Mouse (Mus musculus) kidney, postnatal 0 days (tissue): ENCODE measurements around the gene Megf8. TPM values are rescaled to one million over a fixed set of nuclear protein-coding genes. Genes with fewer than 3 reads are reported as not detected.
A peak's percentile ranks its signal among the peaks of the same experiment; 100 is the strongest.

Experiments
- ATAC-seq: fragments of 200-750 bp; cut with Nextera tagmentation; replicated peaks from 2 replicates; pipeline ENCODE4 v1.8.0; 2017; ENCODE audit warnings: low read depth, moderate number of reproducible peaks, moderate TSS enrichment, moderate library complexity; ENCODE audit not compliant: low FRiP score
- DNase-seq: peaks from one replicate; pipeline ENCODE4 v3.0.0-alpha.2; 2016; ENCODE audit warnings: low spot score
- H3K27ac ChIP-seq: fragments of 300-500 bp; sonication (generic); 2 replicates; pipeline ENCODE4 v1.5.1; 2014; ENCODE audit warnings: mild to moderate bottlenecking
- H3K27me3 ChIP-seq: fragments of 300-500 bp; sonication (generic); 2 replicates; pipeline ENCODE4 v1.6.1; 2014; ENCODE audit warnings: low read length, mixed read lengths; ENCODE audit not compliant: insufficient read depth
- H3K36me3 ChIP-seq: fragments of 300-500 bp; sonication (generic); 2 replicates; pipeline ENCODE4 v1.6.1; 2014; ENCODE audit warnings: low read length, mixed read lengths; ENCODE audit not compliant: insufficient read depth
- H3K4me1 ChIP-seq: fragments of 300-500 bp; sonication (generic); replicated peaks from 2 replicates; pipeline ENCODE4 v1.6.1; 2014; ENCODE audit warnings: antibody characterized with exemption, low read length, mixed read lengths; ENCODE audit not compliant: insufficient read depth
- H3K4me2 ChIP-seq: fragments of 300-500 bp; sonication (generic); 2 replicates; pipeline ENCODE4 v1.6.1; 2014; ENCODE audit warnings: mild to moderate bottlenecking, low read length, moderate library complexity, mixed read lengths
- H3K4me3 ChIP-seq: fragments of 300-500 bp; sonication (generic); replicated peaks from 2 replicates; pipeline ENCODE4 v1.5.1; 2014; ENCODE audit warnings: low read depth, low read length
- H3K9ac ChIP-seq: fragments of 300-500 bp; sonication (generic); 2 replicates; pipeline ENCODE4 v1.6.1; 2014; ENCODE audit warnings: low read depth, low read length
- H3K9me3 ChIP-seq: fragments of 300-500 bp; sonication (generic); replicated peaks from 2 replicates; pipeline ENCODE4 v1.6.1; 2016; ENCODE audit warnings: low read length, inconsistent platforms, mixed read lengths
- CTCF ChIP-seq: IDR thresholded peaks from 2 replicates; pipeline ENCODE4 v1.5.1; 2016; ENCODE audit warnings: antibody characterized with exemption, low read depth, mild to moderate bottlenecking, moderate library complexity
- WGBS: fragments of 180-500 bp; shearing (Covaris S2); extraction: QIAGEN DNeasy Blood & Tissue Kit; methylation state at CpG from one replicate; pipeline ENCODE4 v1.1.7; 2014; 5-methylcytosine and 5-hydroxymethylcytosine counted together
- polyA plus RNA-seq: library from polyadenylated mRNA; unstranded; fragments of >200 nt; fragmentation: Nextera tagmentation; extraction: Ambion mirVana; gene quantifications from 2 replicates; pipeline ENCODE4 v1.2.1, GENCODE M21; 2015

The Megf8 gene
- polyA plus RNA-seq, 1 experiment from 2014 or later = 8.1 TPM

DNA sequence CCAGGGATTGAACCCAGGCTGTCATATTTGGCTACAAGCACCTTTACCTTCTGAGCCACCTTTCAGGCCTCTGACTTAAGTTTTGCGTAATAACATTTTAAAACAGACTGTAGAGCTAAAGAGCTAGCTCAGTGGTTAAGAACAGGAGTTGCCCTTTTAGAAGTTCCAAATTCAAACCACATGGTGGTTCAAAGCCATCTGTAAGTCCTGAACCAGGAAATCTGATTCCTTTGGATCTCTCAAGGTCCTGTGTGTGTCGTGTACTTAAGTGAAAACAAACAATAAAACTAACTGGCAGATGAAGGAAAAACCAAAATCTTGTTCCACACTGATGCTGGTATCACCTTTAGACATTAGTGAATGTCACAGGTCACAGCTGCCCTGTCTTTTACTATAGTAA, 84.6 kb downstream of the Megf8 start:
- DNase-seq (no peak), ATAC-seq (no peak)
- H3K4me3 ChIP-seq = no peak overlapping the region
- H3K27me3 ChIP-seq = no peaks in the 10 kb centered on the region
- H3K9me3 ChIP-seq = no peaks in the 10 kb centered on the region
- H3K4me1 ChIP-seq = 0 out of 2 replicates have a peak, but pooled peaks cover 2% of the 10 kb centered on the region
- TF ChIP-seq CTCF = no peak
- no peak overlapping the region for H3K27ac ChIP-seq
- H3K36me3 ChIP-seq = no peaks in the 10 kb centered on the region
- WGBS = 48% methylated on average over 2 of the region's 2 CpGs
- H3K4me2 ChIP-seq = no peak overlapping the region
- no peak overlapping the region for H3K9ac ChIP-seq

DNA sequence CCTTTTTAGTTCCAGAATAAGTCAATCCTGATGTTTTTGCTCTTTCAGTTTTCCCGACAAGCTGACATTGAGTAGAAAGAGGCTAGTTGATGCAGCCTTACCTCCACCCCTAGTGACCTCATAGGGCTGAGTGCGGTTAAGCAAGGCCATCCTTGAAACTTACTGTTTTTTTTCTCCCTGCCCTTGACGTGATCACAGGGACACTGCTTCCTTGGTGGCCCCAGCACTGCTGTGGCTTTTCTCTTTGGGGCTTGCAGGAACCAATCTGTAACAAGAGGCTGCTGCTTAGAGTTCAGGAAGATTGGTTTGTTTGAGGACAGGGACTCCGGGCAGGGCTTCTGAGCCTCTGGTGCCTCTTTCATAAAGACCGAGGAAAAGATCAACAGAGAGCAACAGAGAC, 85.0 kb downstream of the Megf8 start:
- no peaks in the 10 kb centered on the region for H3K36me3 ChIP-seq
- no peaks in the 10 kb centered on the region for H3K27me3 ChIP-seq
- H3K4me3 ChIP-seq = no peak overlapping the region
- 35% methylated on average over 5 of the region's 5 CpGs for WGBS
- H3K9ac ChIP-seq = no peak overlapping the region
- no peaks in the 10 kb centered on the region for H3K9me3 ChIP-seq
- H3K4me1 ChIP-seq = no peaks in the 10 kb centered on the region
- DNase-seq = no peak
- no peak overlapping the region for H3K4me2 ChIP-seq
- H3K27ac ChIP-seq = 0 out of 2 replicates have a peak overlapping the region, but pooled peaks have one; percentile 13
- no peak for ATAC-seq
- no peak for TF ChIP-seq CTCF

DNA sequence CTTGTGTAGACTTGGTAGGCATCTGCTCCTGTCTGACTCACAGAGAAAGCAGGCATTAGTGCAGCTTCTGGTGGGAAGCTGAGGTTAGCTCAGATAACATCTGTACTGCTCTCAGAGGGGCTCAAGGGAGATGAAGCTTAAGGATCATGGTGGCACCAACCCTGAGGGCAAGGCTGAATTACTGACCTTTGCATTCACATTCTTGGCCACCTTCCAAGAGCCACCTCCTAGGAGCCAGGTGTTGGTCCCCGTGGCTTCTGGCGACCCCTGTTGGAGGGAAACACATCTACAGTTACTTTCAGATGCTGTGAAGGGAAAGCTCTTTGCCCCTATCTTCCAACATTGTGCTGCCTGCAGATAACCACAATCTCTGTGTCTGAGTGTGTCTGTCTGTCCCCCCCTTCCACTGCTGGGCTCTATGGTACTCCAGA, 85.7 kb downstream of the Megf8 start:
- TF ChIP-seq CTCF = peak; percentile 81
- Histone ChIP-seq H3K4me1 (no peaks in the 10 kb centered on the region), H3K9me3 (no peaks in the 10 kb centered on the region), H3K27me3 (no peaks in the 10 kb centered on the region), H3K27ac (0 out of 2 replicates have a peak overlapping the region, but pooled peaks have one; percentile 13), H3K4me3 (no peak overlapping the region), H3K36me3 (no peaks in the 10 kb centered on the region), H3K4me2 (no peak overlapping the region), H3K9ac (no peak overlapping the region)
- peak; percentile 72 for ATAC-seq
- WGBS = 0% methylated on average over 2 of the region's 2 CpGs
- DNase-seq = peak; percentile 75

DNA sequence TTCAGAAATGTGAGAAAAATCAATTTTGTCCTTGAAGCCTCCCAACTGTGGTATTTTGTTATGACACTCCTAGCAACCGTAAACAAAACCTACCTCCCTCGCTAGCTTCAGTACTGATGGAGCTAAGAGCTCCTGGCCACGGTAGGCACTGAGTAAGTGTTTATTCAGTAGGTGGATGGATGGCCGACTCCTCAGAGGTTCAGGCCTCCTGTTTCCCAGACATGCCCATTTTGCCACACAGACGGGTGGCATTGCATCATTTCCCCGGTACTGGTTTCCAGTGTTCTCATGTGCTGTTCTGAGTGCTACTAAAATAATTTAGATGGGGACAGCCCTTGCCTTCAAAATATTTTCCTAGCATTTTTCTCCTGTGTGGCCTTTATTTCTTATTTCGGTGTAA, 89.5 kb downstream of the Megf8 start:
- no peaks in the 10 kb centered on the region for H3K27me3 ChIP-seq
- no peak overlapping the region for H3K4me2 ChIP-seq
- H3K27ac ChIP-seq = no peak overlapping the region
- H3K9ac ChIP-seq = no peak overlapping the region
- DNase-seq (no peak), ATAC-seq (no peak)
- 85% methylated on average over 7 of the region's 7 CpGs for WGBS
- H3K36me3 ChIP-seq = no peaks in the 10 kb centered on the region
- no peak for TF ChIP-seq CTCF
- H3K9me3 ChIP-seq = no peaks in the 10 kb centered on the region
- no peak overlapping the region for H3K4me3 ChIP-seq
- no peaks in the 10 kb centered on the region for H3K4me1 ChIP-seq

DNA sequence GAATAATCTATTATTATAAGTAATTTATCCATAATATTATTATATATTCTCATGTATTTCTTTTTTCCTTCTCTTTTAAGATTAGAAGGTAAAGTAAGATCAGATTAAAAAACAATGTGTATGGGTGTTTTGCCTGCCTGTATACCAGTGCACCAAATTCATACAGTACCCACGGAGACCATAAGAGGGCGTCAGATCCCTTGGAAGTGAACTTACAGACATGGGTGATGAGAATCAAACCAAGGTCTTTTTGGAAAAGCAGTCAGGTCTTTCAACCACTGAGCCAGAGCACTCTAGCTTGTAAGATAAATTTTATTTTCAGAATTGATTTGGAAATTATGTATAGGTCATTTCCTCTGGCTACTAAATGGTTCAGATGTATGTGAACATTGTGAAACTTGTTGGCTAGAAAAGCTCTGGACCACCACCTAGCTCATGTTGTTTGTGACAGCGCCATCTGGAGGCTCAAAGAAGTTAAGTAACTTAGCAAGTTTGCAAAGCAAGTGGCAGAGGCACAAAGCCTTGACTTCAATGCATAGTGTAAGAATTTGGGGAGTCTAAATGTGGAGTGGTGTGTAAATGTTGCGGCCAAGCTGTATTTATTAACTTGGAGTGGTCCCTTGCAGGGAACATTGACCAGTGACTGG, 92.3 kb downstream of the Megf8 start:
- Histone ChIP-seq H3K27me3 (no peaks in the 10 kb centered on the region), H3K4me3 (no peak overlapping the region), H3K27ac (no peak overlapping the region), H3K36me3 (no peaks in the 10 kb centered on the region), H3K4me1 (no peaks in the 10 kb centered on the region), H3K9me3 (no peaks in the 10 kb centered on the region), H3K9ac (no peak overlapping the region), H3K4me2 (no peak overlapping the region)
- DNase-seq (peak; percentile 73), ATAC-seq (no peak)
- peak; percentile 60 for TF ChIP-seq CTCF
- WGBS = 50% methylated on average over 4 of the region's 4 CpGs

DNA sequence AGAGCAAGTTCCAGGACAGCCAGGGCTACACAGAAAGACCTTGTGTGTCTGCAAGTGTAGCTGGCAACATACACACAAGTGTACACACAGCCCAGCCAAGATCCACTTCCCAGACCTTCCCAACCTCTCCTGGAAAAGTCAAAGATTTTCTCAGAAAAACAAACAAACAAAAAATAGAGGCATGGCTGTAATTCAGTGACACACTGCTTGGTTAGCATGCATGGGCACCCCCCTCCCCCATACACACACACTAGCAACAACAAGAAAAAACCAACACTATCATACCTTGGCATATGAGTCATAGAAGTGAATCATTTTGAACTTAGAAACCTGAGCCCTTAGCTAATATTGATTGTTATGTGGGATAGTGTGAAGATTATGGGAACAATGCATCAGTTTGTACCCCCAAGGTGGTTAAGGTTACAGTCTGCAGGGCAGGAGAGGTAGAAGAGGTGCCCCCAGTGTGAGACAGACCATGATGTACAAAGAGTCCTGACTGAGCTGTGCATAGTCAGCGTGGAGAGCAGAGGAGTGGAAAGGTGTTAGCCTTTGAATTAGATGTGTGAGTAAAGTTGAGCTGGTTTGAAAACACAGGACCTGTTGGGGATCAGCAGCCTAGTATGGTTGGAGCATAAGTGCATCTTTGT, 94.1 kb downstream of the Megf8 start:
- no peak overlapping the region for H3K4me3 ChIP-seq
- no peaks in the 10 kb centered on the region for H3K9me3 ChIP-seq
- DNase-seq (no peak), ATAC-seq (no peak)
- TF ChIP-seq CTCF = no peak
- H3K27ac ChIP-seq = no peak overlapping the region
- WGBS = 63% methylated on average over 1 of the region's 1 CpGs
- H3K27me3 ChIP-seq = no peaks in the 10 kb centered on the region
- H3K4me2 ChIP-seq = no peak overlapping the region
- no peaks in the 10 kb centered on the region for H3K36me3 ChIP-seq
- H3K9ac ChIP-seq = no peak overlapping the region
- H3K4me1 ChIP-seq = no peaks in the 10 kb centered on the region
